In genomic region chr10:44529218-44530066, GRCm38 (mm10) we compare ENCODE assay signal across 8 mouse cellular contexts. TPM values are rescaled to one million over a fixed set of nuclear protein-coding genes. Genes with fewer than 3 reads are reported as not detected.
DNase-seq lines count a peak whose midpoint lies in the region; ATAC-seq lines count a peak whose summit lies in the region.

No protein-coding gene starts in this region.

- H3K4me3 ChIP-seq in hindbrain, embryonic 15.5 days: peak overlapping the region; percentile 47
- H3K4me3 ChIP-seq in macrophage (ENCODE audit: inconsistent target): peak overlapping the region; percentile 72

- H3K9ac ChIP-seq in hindbrain, embryonic 15.5 days: peak overlapping the region; percentile 14; the same call in 1 of the 2 replicates

- peaks cover 23% of the 10 kb centered on the region for H3K4me1 ChIP-seq in hindbrain, embryonic 15.5 days (replicated peaks)

- ATAC-seq in hindbrain, embryonic 15.5 days (ENCODE audit: low FRiP score, low read depth): peak; percentile 100

- H3K36me3 ChIP-seq in hindbrain, embryonic 15.5 days: no peaks in the 10 kb centered on the region
- no peaks in the 10 kb centered on the region for H3K36me3 ChIP-seq in macrophage (ENCODE audit: inconsistent target)

- under 1% methylated on average over 42 of the region's 42 CpGs for WGBS in hindbrain, embryonic 15.5 days
- under 1% methylated on average over 40 of the region's 42 CpGs for WGBS in macrophage (ENCODE audit: missing documents)

- no peak overlapping the region for H3K27ac ChIP-seq in hindbrain, embryonic 15.5 days (replicated peaks)
- peak overlapping the region; percentile 45 for H3K27ac ChIP-seq in macrophage

- no peaks in the 10 kb centered on the region for H3K79me2 ChIP-seq in macrophage (ENCODE audit: inconsistent target)

- H3K27me3 ChIP-seq in hindbrain, embryonic 15.5 days: peaks cover 54% of the 10 kb centered on the region

- DNase-seq in WW6 (ENCODE audit: low read depth, low spot score): peak; percentile 73
- DNase-seq in cerebellum, postnatal 36 days: peak; percentile 48 to 55
- DNase-seq in frontal cortex, postnatal 36 days (ENCODE audit: low spot score in 2 of 2): peak; percentile 41 to 44
- DNase-seq in left cerebral cortex, adult 18-20 months (ENCODE audit: low spot score in 2 of 2): peak; percentile 42 to 57
- peak; percentile 53 for DNase-seq in retina, postnatal 7 days (ENCODE audit: low read depth, low spot score)
- DNase-seq in urinary bladder, adult 2 months (ENCODE audit: low spot score): peak; percentile 72

- H3K4me2 ChIP-seq in hindbrain, embryonic 15.5 days: peak overlapping the region; percentile 77

- no peaks in the 10 kb centered on the region for H3K9me3 ChIP-seq in hindbrain, embryonic 15.5 days

RNA-seq across cellular contexts. Expression of gene Prdm1, which starts 1.1 kb away (rescaled TPM):
- 0.62 TPM in 2 replicates for polyA plus RNA-seq in hindbrain, embryonic 15.5 days (2015; fragmentation: Nextera tagmentation; extraction: Ambion mirVana)
- total RNA-seq in left cerebral cortex, adult 18-20 months (2021): 1 to 10 TPM; 1.0 to 1.3 TPM
- total RNA-seq in macrophage (2018; cell fraction: chromatin; rRNA removed): 100 to 1,000 TPM in 1 of 26 experiments, 10 to 100 TPM in 22, 1 to 10 TPM in 3; 7.7 to 125 (median 33.7) TPM
- 100 to 1,000 TPM in 3 of 26 experiments, 10 to 100 TPM in 22, 1 to 10 TPM in 1; 9.7 to 136 (median 25.5) TPM for total RNA-seq in macrophage (2018; cell fraction: cytosol; rRNA removed)
- 100 to 1,000 TPM in 5 of 26 experiments, 10 to 100 TPM in 21; 11.4 to 170 (median 60.9) TPM for total RNA-seq in macrophage (2018; cell fraction: nucleus; rRNA removed)
- 6.0 to 14.6 TPM (median 13.7 TPM) in 3 replicates for polyA plus RNA-seq in macrophage (2018)
- 1.4 and 1.8 TPM in 2 replicates for polyA plus RNA-seq in urinary bladder, adult 2 months (2012; rRNA removed)
